Mouse (Mus musculus) liver, adult 2 months (tissue): Measurements from ENCODE around the gene Tiam2.

Source experiments
- CTCF ChIP-seq: fragments of 200-500 bp; IDR thresholded peaks from 2 replicates; pipeline ENCODE4 v1.5.1; 2011; ENCODE audit warnings: low read depth, low read length, control low read depth
- POLR2A ChIP-seq: fragments of 200-500 bp; IDR thresholded peaks from 2 replicates; pipeline ENCODE4 v1.6.1; 2011; ENCODE audit warnings: low read length, control low read depth; ENCODE audit not compliant: insufficient read depth; ENCODE audit errors: extremely low read depth

- TF ChIP-seq CTCF = no peak
- no peak for TF ChIP-seq POLR2A
Observed at GRCm38 (mm10) chr17:3327335-3327734, 962 bp downstream of the Tiam2 start.
